Mouse (Mus musculus) embryonic facial prominence, embryonic 10.5 days (tissue): ENCODE measurements around the gene Cnfn. TPM values are rescaled to one million over a fixed set of nuclear protein-coding genes. Genes with fewer than 3 reads are reported as not detected.
A peak's percentile ranks its signal among the peaks of the same experiment; 100 is the strongest.

ENCODE experiments used
- DNase-seq: peaks from one replicate; pipeline ENCODE4 v3.0.0-alpha.2; 2017; ENCODE audit warnings: low spot score
- H3K27ac ChIP-seq: fragments of 300-500 bp; sonication (generic); replicated peaks from 2 replicates; pipeline ENCODE4 v1.5.1; 2016; ENCODE audit warnings: mild to moderate bottlenecking
- H3K27me3 ChIP-seq: fragments of 300-500 bp; sonication (generic); replicated peaks from 2 replicates; pipeline ENCODE4 v1.6.1; 2016; ENCODE audit warnings: low read depth, mild to moderate bottlenecking; ENCODE audit not compliant: poor library complexity, severe bottlenecking
- H3K36me3 ChIP-seq: fragments of 300-500 bp; sonication (generic); replicated peaks from 2 replicates; pipeline ENCODE4 v1.6.1; 2016; ENCODE audit warnings: mild to moderate bottlenecking, moderate library complexity
- H3K4me1 ChIP-seq: fragments of 300-500 bp; sonication (generic); 2 replicates; pipeline ENCODE4 v1.6.1; 2016
- H3K4me3 ChIP-seq: fragments of 300-500 bp; sonication (generic); 2 replicates; pipeline ENCODE4 v1.5.1; 2016; ENCODE audit warnings: mild to moderate bottlenecking, moderate library complexity
- H3K9me3 ChIP-seq: fragments of 300-500 bp; sonication (generic); 2 replicates; pipeline ENCODE4 v1.6.1; 2016; ENCODE audit warnings: mild to moderate bottlenecking
- WGBS: fragments of 180-500 bp; shearing (Covaris S2); methylation state at CpG from one replicate; pipeline ENCODE4 v1.1.7; 2016; 5-methylcytosine and 5-hydroxymethylcytosine counted together
- polyA plus RNA-seq: library from polyadenylated mRNA; unstranded; fragments of >200 nt; fragmentation: Nextera tagmentation; extraction: Ambion mirVana; gene quantifications from 2 replicates; pipeline ENCODE4 v1.2.1, GENCODE M21; 2016

The Cnfn gene
- polyA plus RNA-seq, 1 experiment from 2014 or later: not detected

DNA sequence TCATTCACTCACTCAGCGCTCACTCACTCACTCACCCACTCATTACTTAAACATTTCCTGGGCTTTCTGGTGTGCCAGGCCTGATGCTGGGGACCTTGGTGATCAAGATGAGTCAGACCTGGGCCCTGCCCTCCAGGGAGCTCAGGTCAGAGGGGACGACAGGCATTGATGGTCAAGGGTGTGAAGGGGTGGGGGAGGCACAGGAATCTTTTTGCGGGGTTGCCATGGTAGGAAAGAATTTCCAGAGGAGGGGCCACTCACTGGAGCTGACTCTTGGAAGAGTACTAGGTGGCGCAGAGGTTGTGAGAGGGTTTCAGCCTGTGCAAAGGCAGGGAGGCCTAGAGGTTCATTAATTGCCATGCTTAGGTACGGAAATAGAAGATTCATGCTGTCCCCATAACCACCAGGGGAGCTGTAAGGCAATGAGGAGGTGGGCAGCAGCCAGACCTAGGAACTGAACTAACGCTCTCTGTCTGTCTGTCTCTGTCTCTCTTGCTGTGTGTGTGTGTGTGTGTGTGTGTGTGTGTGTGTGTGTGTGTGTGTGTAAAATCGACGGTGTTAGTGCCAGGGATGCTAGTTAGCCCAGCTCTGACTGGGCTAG lies 7.7 kb upstream of the Cnfn start:
- Histone ChIP-seq H3K27me3 (peaks cover 53% of the 10 kb centered on the region), H3K4me1 (peaks cover 39% of the 10 kb centered on the region), H3K9me3 (no peaks in the 10 kb centered on the region), H3K4me3 (peak overlapping the region; percentile 46), H3K27ac (no peak overlapping the region), H3K36me3 (peaks cover 4% of the 10 kb centered on the region)
- 41% methylated on average over 8 of the region's 8 CpGs for whole genome bisulfite sequencing
- DNase-seq: no peak

DNA sequence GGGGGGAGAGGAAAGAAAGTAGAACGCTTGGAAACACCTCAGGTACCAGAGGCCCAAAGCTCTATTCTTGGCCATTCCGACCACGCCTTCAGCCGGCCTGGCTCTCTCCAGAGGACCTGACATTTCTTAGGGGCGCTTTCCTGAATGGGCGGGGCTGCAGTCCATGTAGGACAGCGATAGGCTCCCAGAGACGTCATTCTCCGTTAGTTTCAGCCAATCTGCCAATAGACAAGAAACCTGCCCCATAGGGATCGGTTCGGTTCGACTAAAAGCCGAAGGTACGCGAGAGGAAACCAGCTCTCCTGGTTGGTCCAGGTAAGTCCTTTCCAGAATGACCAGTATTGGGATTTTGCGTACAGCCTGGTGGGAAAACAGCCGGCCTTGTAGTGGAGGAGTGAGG lies 7.0 kb upstream of the Cnfn start:
- Histone ChIP-seq H3K36me3 (no peaks in the 10 kb centered on the region; the same call in 1 of the 2 replicates), H3K27ac (no peak overlapping the region), H3K4me3 (peak overlapping the region; percentile 46), H3K9me3 (no peaks in the 10 kb centered on the region), H3K4me1 (peaks cover 39% of the 10 kb centered on the region), H3K27me3 (peaks cover 47% of the 10 kb centered on the region)
- WGBS: 4% methylated on average over 17 of the region's 17 CpGs
- peak; percentile 72 for DNase-seq

DNA sequence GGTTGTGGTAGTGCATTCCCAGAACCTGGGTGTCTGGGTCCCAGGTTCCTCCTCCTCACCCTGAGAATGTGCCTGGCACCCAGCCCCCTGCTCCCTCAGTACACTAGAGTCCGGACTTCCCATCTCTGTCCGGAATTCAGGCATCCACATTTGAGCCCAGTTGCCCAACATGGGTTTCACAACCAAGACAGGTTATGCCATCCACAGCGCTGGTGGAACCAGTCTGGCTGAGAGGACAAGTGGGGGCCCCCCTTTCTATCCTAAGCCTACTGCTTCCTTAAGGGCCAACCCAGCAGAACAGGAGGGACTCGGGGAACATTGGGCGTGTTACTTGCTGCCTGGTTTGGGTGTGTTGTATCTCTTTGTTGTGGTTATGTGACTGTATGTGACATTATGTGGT lies 2.9 kb upstream of the Cnfn start:
- no peaks in the 10 kb centered on the region for H3K36me3 ChIP-seq
- peaks cover 52% of the 10 kb centered on the region for H3K27me3 ChIP-seq
- H3K4me3 ChIP-seq: no peak overlapping the region
- DNase-seq: no peak
- H3K27ac ChIP-seq: no peak overlapping the region
- WGBS: 91% methylated on average over 5 of the region's 5 CpGs
- peaks cover 34% of the 10 kb centered on the region for H3K4me1 ChIP-seq
- H3K9me3 ChIP-seq: no peaks in the 10 kb centered on the region

DNA sequence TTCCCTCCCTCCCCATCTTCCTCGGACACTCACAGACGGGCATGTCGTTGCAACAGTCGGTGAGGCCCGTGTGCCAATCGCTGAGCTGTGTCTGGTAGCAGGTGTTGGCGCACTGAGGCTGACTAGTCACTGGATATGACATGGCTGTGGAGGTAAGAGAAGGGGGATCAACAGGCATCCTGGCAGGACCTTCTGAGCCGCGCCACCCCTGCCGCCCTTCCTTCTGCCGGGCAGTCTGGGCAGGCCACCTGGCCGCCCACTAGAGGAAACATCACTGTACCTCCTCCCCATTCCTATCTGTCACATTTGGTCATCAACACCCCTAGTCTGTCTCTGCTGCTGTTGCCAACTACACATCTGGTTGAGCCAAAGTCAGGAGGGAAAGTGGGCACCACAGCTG lies 1.2 kb downstream of the Cnfn start:
- peak overlapping the region; percentile 39; the same call in 1 of the 2 replicates for H3K4me3 ChIP-seq
- WGBS: 20% methylated on average over 12 of the region's 12 CpGs

DNA sequence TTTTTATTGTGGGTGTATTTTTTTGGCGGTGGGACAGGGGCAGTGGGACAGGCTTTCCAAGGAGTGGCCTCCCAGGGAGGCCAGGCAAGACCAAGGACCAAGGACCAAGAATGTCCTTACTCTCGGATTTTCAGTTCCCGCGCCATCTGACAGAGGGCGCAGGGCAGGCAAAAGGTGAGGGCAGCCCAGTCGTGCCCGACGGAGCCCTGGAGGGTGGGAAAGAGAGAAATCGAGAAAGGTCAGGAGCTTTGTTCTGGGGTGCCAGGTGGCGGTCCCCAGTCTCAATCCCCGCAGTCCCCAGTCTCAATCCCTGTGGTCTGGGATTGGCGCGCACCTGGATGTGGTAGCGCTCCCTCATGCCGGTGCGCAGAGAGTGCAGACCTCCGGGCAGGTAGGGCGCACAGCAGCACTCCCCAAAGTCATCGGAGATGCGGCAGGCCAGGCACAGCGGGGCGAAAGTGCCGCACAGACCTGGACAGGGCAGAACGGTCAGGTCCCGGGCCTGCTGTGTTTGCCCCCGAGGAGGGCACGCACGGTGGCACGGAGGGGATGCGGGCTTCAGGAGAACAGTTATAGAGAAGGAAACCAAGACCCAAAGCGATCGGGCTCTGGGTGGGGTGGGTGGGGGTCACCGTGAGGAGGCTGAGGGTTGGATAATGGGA lies 1.8 kb downstream of the Cnfn start:
- Histone ChIP-seq H3K27me3 (peaks cover 65% of the 10 kb centered on the region), H3K9me3 (no peaks in the 10 kb centered on the region), H3K4me3 (peak overlapping the region; percentile 39), H3K4me1 (peaks cover 47% of the 10 kb centered on the region), H3K36me3 (peaks cover 23% of the 10 kb centered on the region), H3K27ac (no peak overlapping the region)
- 2% methylated on average over 33 of the region's 33 CpGs for WGBS
- peak; percentile 49 for DNase-seq

More for the DNA sequence above, 1.2 kb downstream of the Cnfn start:
- H3K36me3 ChIP-seq: peaks cover 18% of the 10 kb centered on the region
- peaks cover 47% of the 10 kb centered on the region for H3K4me1 ChIP-seq
- DNase-seq: no peak
- H3K27me3 ChIP-seq: peaks cover 65% of the 10 kb centered on the region
- H3K27ac ChIP-seq: no peak overlapping the region
- H3K9me3 ChIP-seq: no peaks in the 10 kb centered on the region

DNA sequence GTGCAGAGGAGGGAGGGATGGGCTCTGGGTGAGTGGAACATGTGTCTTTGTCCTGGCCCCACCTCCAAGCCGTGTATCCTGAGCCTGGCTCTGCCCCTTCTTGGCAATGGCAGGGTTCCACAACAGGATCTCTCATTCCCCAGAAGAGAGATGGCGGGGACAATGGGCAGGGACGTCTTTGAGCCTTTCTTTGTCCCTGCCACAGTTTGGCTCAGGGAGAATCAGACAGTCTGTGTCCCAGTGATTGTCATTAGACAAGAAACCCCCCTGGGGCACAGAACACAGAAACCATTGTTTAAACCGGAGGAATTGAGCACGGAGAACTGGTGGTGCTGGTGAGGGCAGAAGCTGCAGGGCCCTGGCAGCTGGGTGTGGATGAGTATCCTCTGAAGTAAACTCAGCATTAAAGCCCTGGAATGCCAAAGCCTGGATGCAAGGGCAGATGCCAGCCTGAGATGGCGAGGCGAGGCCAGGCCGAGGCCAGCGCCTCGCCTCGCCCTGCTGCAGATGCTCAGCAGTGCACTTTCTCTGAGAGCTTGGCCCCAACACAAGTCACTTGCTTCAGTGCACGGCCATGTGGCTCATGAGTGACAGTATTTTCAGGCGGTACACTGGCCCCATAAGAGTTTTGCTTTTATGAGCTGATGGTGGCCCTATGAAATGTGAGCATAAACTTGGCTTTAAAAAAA lies 3.4 kb downstream of the Cnfn start:
- H3K27me3 ChIP-seq: peaks cover 65% of the 10 kb centered on the region
- WGBS: 22% methylated on average over 13 of the region's 13 CpGs
- H3K4me3 ChIP-seq: peak overlapping the region; percentile 23
- peaks cover 47% of the 10 kb centered on the region for H3K4me1 ChIP-seq
- H3K27ac ChIP-seq: peak overlapping the region; percentile 49
- DNase-seq: peak; percentile 34
- peaks cover 40% of the 10 kb centered on the region for H3K36me3 ChIP-seq
- H3K9me3 ChIP-seq: no peaks in the 10 kb centered on the region

DNA sequence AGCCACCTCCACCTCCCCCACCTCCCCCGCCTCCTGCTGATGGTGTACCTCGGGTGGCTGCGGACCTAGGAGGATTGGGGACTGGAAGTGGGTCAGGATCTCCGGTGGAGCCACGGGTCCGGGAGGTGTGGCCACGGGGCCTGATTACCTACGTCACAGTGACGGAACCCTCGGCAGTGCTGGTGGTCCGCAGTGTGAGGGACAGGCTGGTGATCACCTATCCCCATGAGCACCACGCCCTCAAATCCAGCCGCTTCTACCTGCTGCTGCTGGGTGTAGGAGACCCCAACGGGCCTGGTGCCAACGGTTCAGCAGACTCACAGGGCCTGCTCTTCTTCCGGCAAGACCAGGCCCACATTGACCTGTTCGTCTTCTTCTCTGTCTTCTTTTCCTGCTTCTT lies 5.9 kb downstream of the Cnfn start:
- Histone ChIP-seq H3K27me3 (peaks cover 41% of the 10 kb centered on the region), H3K4me3 (no peak overlapping the region), H3K9me3 (no peaks in the 10 kb centered on the region), H3K4me1 (peaks cover 47% of the 10 kb centered on the region), H3K27ac (no peak overlapping the region), H3K36me3 (peaks cover 65% of the 10 kb centered on the region)
- 95% methylated on average over 17 of the region's 17 CpGs for WGBS
- DNase-seq: no peak

DNA sequence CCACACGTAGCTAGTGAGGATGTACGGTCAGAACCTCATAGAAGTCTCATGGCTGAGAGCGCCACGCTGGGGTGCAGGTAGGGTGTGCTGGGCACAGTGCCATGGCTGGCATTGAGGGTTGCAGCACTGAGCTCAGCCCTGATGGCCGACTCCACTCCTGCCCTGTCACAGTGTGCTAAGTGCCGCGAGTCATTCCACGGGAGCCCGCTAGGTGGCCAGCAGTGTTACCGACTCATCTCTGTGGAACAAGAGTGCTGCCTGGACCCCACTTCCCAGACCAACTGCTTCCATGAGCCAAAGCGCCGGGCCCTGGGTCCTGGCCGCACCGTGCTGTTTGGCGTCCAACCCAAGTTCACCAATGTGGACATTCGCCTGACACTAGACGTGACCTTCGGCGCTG lies 6.4 kb downstream of the Cnfn start:
- Histone ChIP-seq H3K4me3 (no peak overlapping the region), H3K36me3 (peaks cover 69% of the 10 kb centered on the region)
- WGBS: 90% methylated on average over 19 of the region's 19 CpGs

DNA sequence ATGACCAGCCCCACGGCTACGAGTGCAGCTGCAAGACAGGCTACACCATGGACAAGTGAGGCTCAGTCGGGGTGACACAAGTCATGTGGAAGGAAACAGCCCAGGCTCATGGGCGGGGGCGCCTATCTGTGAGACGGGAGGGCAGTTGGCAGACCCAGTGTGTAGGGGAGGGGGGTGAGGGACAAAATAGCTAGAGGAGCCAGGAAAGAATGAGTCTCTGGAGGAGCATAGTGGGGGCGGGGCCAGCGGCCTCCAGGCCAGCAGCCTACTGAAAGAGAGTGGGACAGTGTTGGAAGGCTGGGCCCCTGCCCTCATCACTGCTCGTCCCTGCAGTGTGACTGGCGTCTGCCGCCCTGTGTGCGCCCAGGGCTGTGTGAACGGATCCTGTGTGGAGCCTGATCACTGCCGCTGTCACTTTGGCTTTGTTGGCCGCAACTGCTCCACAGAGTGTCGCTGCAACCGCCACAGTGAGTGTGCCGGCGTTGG lies 10.8 kb downstream of the Cnfn start:
- WGBS: 72% methylated on average over 19 of the region's 19 CpGs
- no peak for DNase-seq
- H3K9me3 ChIP-seq: no peaks in the 10 kb centered on the region

More for the DNA sequence above, 6.4 kb downstream of the Cnfn start:
- H3K27ac ChIP-seq: no peak overlapping the region
- peak; percentile 43 for DNase-seq
- peaks cover 50% of the 10 kb centered on the region for H3K4me1 ChIP-seq
- H3K27me3 ChIP-seq: peaks cover 37% of the 10 kb centered on the region
- no peaks in the 10 kb centered on the region for H3K9me3 ChIP-seq

DNA sequence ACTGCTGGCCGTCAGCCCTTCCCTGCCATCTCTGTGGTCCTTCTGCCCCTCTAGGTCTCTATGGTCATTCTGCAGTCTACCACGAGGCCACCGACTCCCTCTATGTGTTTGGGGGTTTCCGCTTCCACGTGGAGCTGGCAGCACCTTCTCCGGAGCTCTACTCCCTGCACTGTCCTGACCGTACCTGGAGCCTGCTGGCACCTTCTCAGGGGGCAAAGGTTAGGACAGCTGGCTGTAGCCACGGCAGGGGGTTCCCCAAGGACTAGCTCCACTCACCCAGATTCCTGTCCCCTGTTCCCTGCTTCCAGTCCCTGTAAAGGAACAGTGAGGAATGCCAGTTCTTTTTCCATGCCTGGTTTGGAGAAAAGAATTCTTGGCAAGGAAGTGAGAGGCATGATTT lies 20.7 kb downstream of the Cnfn start:
- DNase-seq: no peak
- no peaks in the 10 kb centered on the region for H3K4me1 ChIP-seq
- H3K4me3 ChIP-seq: no peak overlapping the region
- WGBS: 88% methylated on average over 8 of the region's 8 CpGs
- H3K27me3 ChIP-seq: no peaks in the 10 kb centered on the region
- peaks cover 20% of the 10 kb centered on the region for H3K9me3 ChIP-seq
- no peak overlapping the region for H3K27ac ChIP-seq
- H3K36me3 ChIP-seq: peaks cover 99% of the 10 kb centered on the region

More for the DNA sequence above, 10.8 kb downstream of the Cnfn start:
- H3K27ac ChIP-seq: peak overlapping the region; percentile 41; the same call in 1 of the 2 replicates
- H3K4me1 ChIP-seq: peaks cover 14% of the 10 kb centered on the region
- H3K4me3 ChIP-seq: no peak overlapping the region
- peaks cover 99% of the 10 kb centered on the region for H3K36me3 ChIP-seq
- H3K27me3 ChIP-seq: no peaks in the 10 kb centered on the region

DNA sequence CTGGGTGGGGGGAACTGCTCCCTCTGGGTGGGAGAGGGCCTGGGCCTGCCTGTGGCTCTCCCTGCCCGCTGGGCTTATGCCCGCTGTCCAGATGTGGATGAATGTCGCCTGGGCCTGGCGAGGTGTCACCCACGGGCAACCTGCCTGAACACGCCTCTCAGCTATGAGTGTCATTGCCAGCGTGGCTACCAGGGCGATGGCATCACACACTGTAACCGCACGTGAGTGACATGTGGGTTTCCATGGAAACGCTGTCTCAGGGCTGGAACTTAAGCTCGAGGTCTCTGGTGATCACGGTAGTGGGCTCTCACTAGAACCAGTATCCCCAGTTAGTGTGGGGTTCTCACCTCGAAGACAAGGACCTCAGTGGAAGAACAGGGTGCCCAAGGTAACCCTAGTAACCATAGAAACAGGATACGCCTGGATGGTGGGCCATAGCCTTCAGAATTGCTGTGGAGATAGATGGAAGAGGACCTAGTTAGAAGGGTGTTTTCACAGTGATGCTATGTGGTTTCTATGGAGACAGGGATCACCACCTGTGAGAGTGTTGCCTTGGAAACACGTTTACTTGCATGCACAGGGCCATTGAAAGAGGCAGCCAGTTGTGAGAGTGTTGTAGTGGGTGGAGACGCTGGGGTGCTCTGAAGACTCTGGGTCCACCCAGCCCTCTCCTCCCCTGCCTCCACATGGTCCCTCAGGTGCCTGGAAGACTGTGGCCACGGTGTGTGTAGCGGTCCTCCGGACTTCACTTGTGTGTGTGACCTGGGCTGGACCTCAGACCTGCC lies 28.3 kb downstream of the Cnfn start:
- Histone ChIP-seq H3K4me3 (no peak overlapping the region), H3K27me3 (no peaks in the 10 kb centered on the region), H3K4me1 (no peaks in the 10 kb centered on the region), H3K36me3 (peaks cover 95% of the 10 kb centered on the region), H3K27ac (no peak overlapping the region), H3K9me3 (no peaks in the 10 kb centered on the region)
- 84% methylated on average over 20 of the region's 20 CpGs for WGBS
- DNase-seq: no peak

DNA sequence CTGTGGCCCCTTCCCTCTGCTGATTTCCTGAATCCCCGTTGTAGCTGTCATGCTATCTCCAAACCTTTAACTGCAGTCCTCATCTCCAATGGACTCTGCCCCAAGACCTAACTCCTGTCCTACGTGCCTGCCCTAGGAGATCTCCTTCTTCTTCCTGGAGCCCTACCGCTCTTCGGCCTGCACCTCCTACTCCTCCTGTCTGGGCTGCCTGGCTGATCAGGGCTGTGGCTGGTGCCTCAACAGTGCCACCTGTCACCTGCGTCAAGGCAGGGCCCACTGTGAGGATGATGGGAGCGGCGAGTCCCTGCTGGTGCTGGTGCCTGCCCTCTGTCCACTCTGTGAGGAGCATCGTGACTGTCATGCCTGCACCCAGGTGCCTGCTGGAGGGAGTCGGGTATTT lies 30.2 kb downstream of the Cnfn start:
- H3K9me3 ChIP-seq: no peaks in the 10 kb centered on the region
- H3K27me3 ChIP-seq: no peaks in the 10 kb centered on the region
- H3K27ac ChIP-seq: no peak overlapping the region
- peaks cover 96% of the 10 kb centered on the region for H3K36me3 ChIP-seq
- H3K4me3 ChIP-seq: no peak overlapping the region
- no peak for DNase-seq
- H3K4me1 ChIP-seq: no peaks in the 10 kb centered on the region
- WGBS: 91% methylated on average over 9 of the region's 9 CpGs
